ENCODE assay signal across 8 mouse cellular contexts in genomic region chr17:34931061-34931734, GRCm38 (mm10). TPM values are rescaled to one million over a fixed set of nuclear protein-coding genes. Genes with fewer than 3 reads are reported as not detected.
DNase-seq lines count a peak whose midpoint lies in the region; ATAC-seq and TF ChIP-seq lines count a peak whose summit lies in the region.

TSS of gene Neu1 (plus strand) at chr17:34931253.

- peak within 1 kb of the TSS; percentile 81 for H3K27ac ChIP-seq in cortical plate, adult 2 months (ENCODE audit: insufficient read depth, low read length)

- peak; percentile 98 to 99 for DNase-seq in gastrocnemius, adult 8-10 months (ENCODE audit: low spot score in 2 of 2)
- DNase-seq in hindlimb bud, embryonic 11.5 days (ENCODE audit: extremely low spot score, low read depth, low spot score), result peak; percentile 86
- peak; percentile 91 to 98 for DNase-seq in left cerebral cortex, adult 8-10 months (ENCODE audit: low spot score in 2 of 2)
- peak; percentile 99 for DNase-seq in right cerebral cortex, postnatal 10 days (ENCODE audit: low spot score in 2 of 2)
- DNase-seq in urinary bladder, postnatal 25 days (ENCODE audit: low spot score), result peak; percentile 95

- no peaks in the 10 kb centered on the region for H3K9me3 ChIP-seq in megakaryocyte, embryonic 14.5 days

- H3K36me3 ChIP-seq in megakaryocyte, embryonic 14.5 days (replicated peaks; ENCODE audit: low read length), result peaks cover 40% of the 10 kb centered on the region

- peak; percentile 48 for TF ChIP-seq CTCF in cortical plate, adult 2 months (IDR thresholded peaks at IDR 0.05; ENCODE audit: extremely low read depth, insufficient read depth, low read length)

- H3K4me1 ChIP-seq in cortical plate, adult 2 months (ENCODE audit: control insufficient read depth, insufficient read depth, low read length), result peaks cover 2% of the 10 kb centered on the region
- H3K4me1 ChIP-seq in megakaryocyte, embryonic 14.5 days, result peaks cover 64% of the 10 kb centered on the region

- peak; percentile 91 for ATAC-seq in activated CD4-positive, CD25-positive, alpha-beta regulatory T cell, adult 4 months

- no peaks in the 10 kb centered on the region for H3K27me3 ChIP-seq in megakaryocyte, embryonic 14.5 days (replicated peaks)

- H3K4me3 ChIP-seq in cortical plate, adult 2 months (ENCODE audit: insufficient read depth, low read length), result peak within 1 kb of the TSS; percentile 91
- peak within 1 kb of the TSS; percentile 100 for H3K4me3 ChIP-seq in megakaryocyte, embryonic 14.5 days (replicated peaks)

- TF ChIP-seq POLR2A in cortical plate, adult 2 months (IDR thresholded peaks at IDR 0.05; ENCODE audit: extremely low read depth, insufficient read depth, low read length), result peak; percentile 69; the same call in 1 of the 2 replicates

RNA-seq across cellular contexts. Expression of gene Neu1, which starts in this region (rescaled TPM):
- polyA plus RNA-seq in activated CD4-positive, CD25-positive, alpha-beta regulatory T cell, adult 4 months (2017; shearing (Covaris generic)), result 10 to 100 TPM; 18.6 to 19.9 TPM
- 49.4 and 50.5 TPM in 2 replicates for polyA plus RNA-seq in cortical plate, adult 2 months (2012; rRNA removed)
- 10 to 100 TPM in 2 of 4 experiments, 1 to 10 TPM in 2; 8.8 to 11.6 (median 10.5) TPM for total RNA-seq in gastrocnemius, adult 8-10 months (2022)
- total RNA-seq in left cerebral cortex, adult 8-10 months (2022), result 10 to 100 TPM; 40.1 to 44.4 (median 42.7) TPM
- 12.4 and 41.3 TPM in 2 replicates for polyA plus RNA-seq in megakaryocyte, embryonic 14.5 days (2012; ENCODE audit: insufficient read depth, low replicate concordance)

Comparison
In these comparisons a context has a peak if more than half of its experiments do, and no peak if none do; other contexts are left out.
1. Peak in every context shown above with its lines: DNase-seq, ATAC-seq, H3K4me3 ChIP-seq and H3K27ac ChIP-seq.